Mouse (Mus musculus) heart, embryonic 14.5 days (tissue): Measurements from ENCODE around the gene Ntpcr. TPM values are rescaled to one million over a fixed set of nuclear protein-coding genes. Genes with fewer than 3 reads are reported as not detected.
A peak's percentile ranks its signal among the peaks of the same experiment; 100 is the strongest.

Experiments used
- ATAC-seq: fragments of 200-750 bp; cut with Nextera tagmentation; 2 replicates; pipeline ENCODE4 v1.8.0; 2017; ENCODE audit warnings: low read depth, moderate TSS enrichment; ENCODE audit not compliant: insufficient number of reproducible peaks, insufficient read depth, low FRiP score
- H3K27ac ChIP-seq, 2 experiments: fragments of 200-500 bp in 1 of 2; fragments of 300-500 bp in 1 of 2; sonication (generic) in 1 of 2; replicated peaks in 1 of 2; 2 replicates each; pipeline ENCODE4 v1.5.1; 2012 to 2014; ENCODE audit warnings: low read depth in 2 of 2, low read length in 2 of 2, control low read depth in 1 of 2, mild to moderate bottlenecking in 1 of 2, mixed read lengths in 1 of 2; ENCODE audit not compliant: control insufficient read depth in 1 of 2, insufficient read depth in 1 of 2
- H3K27me3 ChIP-seq: fragments of 300-500 bp; sonication (generic); 2 replicates; pipeline ENCODE4 v1.6.1; 2014; ENCODE audit warnings: mild to moderate bottlenecking, low read length, control low read depth; ENCODE audit not compliant: control insufficient read depth, insufficient read depth
- H3K36me3 ChIP-seq: fragments of 300-500 bp; sonication (generic); 2 replicates; pipeline ENCODE4 v1.6.1; 2014; ENCODE audit warnings: mild to moderate bottlenecking, control low read depth, low read length, mixed read lengths; ENCODE audit not compliant: control insufficient read depth, insufficient read depth
- H3K4me1 ChIP-seq, 2 experiments: fragments of 200-500 bp in 1 of 2; fragments of 300-500 bp in 1 of 2; sonication (generic) in 1 of 2; 2 replicates each; pipeline ENCODE4 v1.6.1; 2012 to 2014; ENCODE audit warnings: low read length in 2 of 2, control low read depth in 1 of 2, mixed read lengths in 1 of 2; ENCODE audit not compliant: control insufficient read depth in 2 of 2, insufficient read depth in 2 of 2
- H3K4me2 ChIP-seq: fragments of 300-500 bp; sonication (generic); 2 replicates; pipeline ENCODE4 v1.6.1; 2014; ENCODE audit warnings: mild to moderate bottlenecking, low read length
- H3K4me3 ChIP-seq, 2 experiments: fragments of 200-500 bp in 1 of 2; fragments of 300-500 bp in 1 of 2; sonication (generic) in 1 of 2; 2 replicates each; pipeline ENCODE4 v1.5.1; 2012 to 2014; ENCODE audit warnings: low read length in 2 of 2, mild to moderate bottlenecking in 2 of 2, control low read depth in 1 of 2, low read depth in 1 of 2, moderate library complexity in 1 of 2; ENCODE audit not compliant: control insufficient read depth in 1 of 2, insufficient read depth in 1 of 2
- H3K9ac ChIP-seq: fragments of 300-500 bp; sonication (generic); 2 replicates; pipeline ENCODE4 v1.6.1; 2014; ENCODE audit warnings: mild to moderate bottlenecking, low read length
- H3K9me3 ChIP-seq: fragments of 300-500 bp; sonication (generic); 2 replicates; pipeline ENCODE4 v1.6.1; 2016; ENCODE audit warnings: low read length, control low read depth; ENCODE audit not compliant: control insufficient read depth
- WGBS: fragments of 180-500 bp; shearing (Covaris S2); extraction: QIAGEN DNeasy Blood & Tissue Kit; methylation state at CpG from one replicate; pipeline ENCODE4 v1.1.7; 2014; 5-methylcytosine and 5-hydroxymethylcytosine counted together
- polyA plus RNA-seq: library from polyadenylated mRNA; unstranded; fragments of >200 nt; fragmentation: Nextera tagmentation; extraction: Ambion mirVana; gene quantifications from 2 replicates; pipeline ENCODE4 v1.2.1, GENCODE M21; 2014

Ntpcr gene
- polyA plus RNA-seq: 29.1 and 30.1 TPM in 2 replicates

DNA sequence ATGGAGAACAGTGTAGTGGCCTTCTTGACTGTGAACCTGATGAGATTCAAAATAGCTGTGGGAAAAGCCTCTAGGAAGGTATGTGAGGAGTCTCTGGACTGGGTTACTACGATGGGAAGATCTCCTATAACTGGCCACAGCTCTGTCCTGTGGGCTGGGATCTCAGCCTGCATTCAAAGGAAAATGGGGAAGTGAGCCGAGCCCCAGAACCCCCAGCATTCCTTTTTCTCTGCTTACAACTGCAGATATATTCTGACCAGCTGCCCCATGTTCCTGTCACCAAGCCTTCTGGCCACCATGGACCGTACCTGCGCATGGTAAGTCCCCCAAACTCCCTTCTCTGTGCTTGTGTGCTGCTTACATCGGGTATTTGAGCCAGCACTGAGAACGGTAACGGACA lies at the start of gene Ntpcr:
Gene Ntpcr, plus strand, starts transcription at position 218 of the 400 bp plus-strand sequence.
- Histone ChIP-seq H3K36me3 (no peaks in the 10 kb centered on the region), H3K9ac (no peak within 1 kb of the TSS), H3K27me3 (no peaks in the 10 kb centered on the region), H3K9me3 (no peaks in the 10 kb centered on the region), H3K27ac (no peak within 1 kb of the TSS), H3K4me2 (no peak within 1 kb of the TSS), H3K4me3 (no peak within 1 kb of the TSS), H3K4me1 (peaks cover 5 to 6% of the 10 kb centered on the region in 2 experiments; a peak in 3 of 4 replicates)
- 71% methylated on average over 7 of the region's 7 CpGs for WGBS
- no peak for ATAC-seq

DNA sequence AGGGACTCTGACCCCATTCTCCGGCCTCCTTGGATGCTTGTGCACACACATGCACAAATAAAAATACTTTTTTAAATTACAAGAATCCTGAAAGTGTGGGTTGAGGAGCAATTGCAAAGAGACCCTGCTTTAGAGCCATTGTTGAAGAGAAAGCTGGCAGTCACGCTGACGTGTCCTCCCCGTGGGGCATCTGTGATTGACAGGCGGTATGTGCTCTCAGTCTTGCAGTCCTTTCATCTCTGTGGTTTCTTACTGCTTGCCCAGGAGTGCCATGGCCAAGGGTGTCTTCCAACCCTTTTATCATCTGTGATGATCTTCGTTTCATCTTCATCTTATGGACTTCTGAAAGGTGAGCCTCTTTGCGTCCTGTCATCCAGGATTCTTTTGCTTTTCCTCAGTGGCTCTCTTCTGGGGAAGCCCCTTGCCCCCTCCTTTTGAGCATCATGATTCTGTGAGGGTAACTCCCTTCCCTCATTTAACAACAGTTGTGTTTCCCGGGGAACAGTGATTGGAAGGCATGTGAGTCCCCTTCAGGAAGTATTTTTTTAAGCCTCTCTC lies 48.8 kb upstream of the Ntpcr start:
- Histone ChIP-seq H3K9ac (no peak overlapping the region), H3K36me3 (no peaks in the 10 kb centered on the region), H3K4me2 (no peak overlapping the region), H3K9me3 (no peaks in the 10 kb centered on the region), H3K4me1 (peaks cover 8% of the 10 kb centered on the region in 2 experiments), H3K27me3 (no peaks in the 10 kb centered on the region), H3K27ac (no peak overlapping the region), H3K4me3 (no peak overlapping the region)
- ATAC-seq: no peak
- WGBS: 42% methylated on average over 8 of the region's 8 CpGs

DNA sequence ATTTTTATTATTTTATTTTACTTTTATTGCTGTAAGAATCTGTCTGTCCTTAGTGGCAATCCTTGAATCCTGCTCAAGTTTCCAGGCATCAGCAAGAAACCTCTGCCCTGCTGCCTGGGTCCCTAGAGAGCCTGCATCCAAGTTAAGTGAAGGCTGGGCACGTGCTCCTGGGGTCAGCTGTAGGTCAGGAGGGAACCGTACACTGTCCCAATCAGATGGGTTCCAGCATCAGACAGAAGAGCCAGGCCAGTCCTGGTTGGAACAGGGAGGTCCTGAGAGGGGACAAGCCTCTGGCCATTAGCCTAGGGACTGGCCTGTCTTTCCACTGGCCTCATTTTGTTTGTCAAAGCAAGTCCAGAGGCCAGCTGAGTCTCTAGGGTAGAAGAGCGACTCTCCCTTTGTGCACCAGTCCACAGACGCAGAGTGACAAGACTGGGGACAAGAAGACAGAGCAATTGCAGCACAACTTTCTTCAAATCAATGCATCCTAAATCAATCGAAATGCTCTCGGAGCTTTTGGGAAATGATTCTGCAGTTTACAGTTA lies 44.5 kb upstream of the Ntpcr start:
- H3K4me1 ChIP-seq: peaks cover 11 to 16% of the 10 kb centered on the region in 2 experiments
- no peaks in the 10 kb centered on the region for H3K36me3 ChIP-seq
- no peak for ATAC-seq
- H3K9me3 ChIP-seq: no peaks in the 10 kb centered on the region
- H3K4me2 ChIP-seq: no peak overlapping the region
- WGBS: 54% methylated on average over 6 of the region's 6 CpGs
- no peak overlapping the region for H3K9ac ChIP-seq
- no peaks in the 10 kb centered on the region for H3K27me3 ChIP-seq
- no peak overlapping the region for H3K4me3 ChIP-seq
- H3K27ac ChIP-seq: no peak overlapping the region

DNA sequence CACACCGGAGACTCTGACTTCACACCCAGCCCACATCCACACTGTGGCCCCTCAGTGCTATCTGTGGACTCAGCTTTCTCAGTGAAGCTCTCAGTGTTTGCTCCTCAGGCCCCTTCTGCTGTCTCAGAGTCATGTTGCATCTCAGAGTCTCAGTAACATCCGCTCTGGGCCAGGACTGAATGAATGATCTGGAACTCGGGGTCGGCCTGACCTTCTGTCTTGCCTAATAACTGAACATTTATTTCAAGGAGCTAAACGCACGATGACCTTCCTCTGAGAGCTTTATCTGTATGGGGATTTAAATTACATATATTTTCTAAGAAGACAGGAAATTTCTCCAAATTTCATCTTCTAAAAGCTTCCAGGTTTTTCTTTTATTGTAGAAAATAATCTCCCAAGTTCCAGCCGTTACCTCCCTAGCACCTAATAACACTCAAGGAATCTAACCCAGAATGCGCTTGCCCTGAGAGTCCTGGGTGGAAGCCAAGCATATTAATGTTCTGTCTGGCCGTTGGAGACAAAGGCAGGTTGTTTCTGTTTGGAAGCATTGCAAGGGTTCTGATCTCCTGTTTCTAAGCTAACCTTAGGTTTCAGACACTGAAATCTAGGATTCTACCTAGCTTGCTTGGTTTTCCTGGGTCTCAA lies 43.4 kb upstream of the Ntpcr start:
- WGBS: 55% methylated on average over 9 of the region's 9 CpGs
- no peak overlapping the region for H3K4me2 ChIP-seq
- ATAC-seq: no peak
- H3K9ac ChIP-seq: no peak overlapping the region
- H3K27me3 ChIP-seq: no peaks in the 10 kb centered on the region
- no peak overlapping the region for H3K4me3 ChIP-seq
- H3K36me3 ChIP-seq: no peaks in the 10 kb centered on the region
- peaks cover 16 to 19% of the 10 kb centered on the region in 2 experiments for H3K4me1 ChIP-seq
- peak overlapping the region; percentile 36 to 38; a peak in 2 of 4 replicates for H3K27ac ChIP-seq
- no peaks in the 10 kb centered on the region for H3K9me3 ChIP-seq

DNA sequence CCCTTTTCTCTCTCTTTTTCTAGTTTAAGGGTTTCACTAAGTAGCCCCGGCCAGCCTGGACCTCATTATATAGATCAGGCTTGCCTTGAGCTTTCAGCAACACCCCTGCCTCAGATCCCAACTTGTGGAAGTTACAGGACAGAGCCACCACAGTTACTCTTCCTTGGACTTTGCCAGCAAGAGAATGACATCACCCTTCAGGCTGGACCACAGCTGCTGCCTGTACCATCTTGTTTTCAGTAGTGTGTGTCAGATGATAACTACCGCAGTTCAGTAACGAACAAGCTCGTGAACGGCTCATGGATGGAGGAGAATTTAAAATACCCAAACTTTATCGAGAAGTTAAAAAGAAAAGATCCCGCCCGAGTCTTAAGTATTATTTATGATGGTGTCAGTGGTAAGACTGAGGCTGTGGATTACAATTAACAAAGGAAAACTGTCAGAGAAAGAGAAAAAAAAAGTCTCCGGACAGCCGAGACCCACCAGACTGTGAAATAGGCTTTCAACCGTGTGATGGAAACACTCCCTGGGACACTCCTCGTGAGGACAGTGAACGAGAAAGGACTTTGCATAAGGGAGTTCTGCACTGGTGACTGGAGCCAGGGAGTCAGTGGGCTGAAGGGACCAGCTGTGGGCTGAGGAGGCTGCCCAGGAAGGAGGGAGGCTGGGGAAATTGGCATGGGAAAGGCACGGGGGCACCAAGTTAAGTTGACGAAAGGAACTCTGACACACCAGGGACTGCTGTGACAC lies 39.4 kb upstream of the Ntpcr start:
- Histone ChIP-seq H3K27me3 (no peaks in the 10 kb centered on the region), H3K4me2 (no peak overlapping the region), H3K4me3 (no peak overlapping the region), H3K36me3 (no peaks in the 10 kb centered on the region), H3K9me3 (no peaks in the 10 kb centered on the region), H3K4me1 (peaks cover 13 to 16% of the 10 kb centered on the region in 2 experiments), H3K9ac (no peak overlapping the region), H3K27ac (no peak overlapping the region)
- no peak for ATAC-seq
- WGBS: 71% methylated on average over 15 of the region's 15 CpGs

DNA sequence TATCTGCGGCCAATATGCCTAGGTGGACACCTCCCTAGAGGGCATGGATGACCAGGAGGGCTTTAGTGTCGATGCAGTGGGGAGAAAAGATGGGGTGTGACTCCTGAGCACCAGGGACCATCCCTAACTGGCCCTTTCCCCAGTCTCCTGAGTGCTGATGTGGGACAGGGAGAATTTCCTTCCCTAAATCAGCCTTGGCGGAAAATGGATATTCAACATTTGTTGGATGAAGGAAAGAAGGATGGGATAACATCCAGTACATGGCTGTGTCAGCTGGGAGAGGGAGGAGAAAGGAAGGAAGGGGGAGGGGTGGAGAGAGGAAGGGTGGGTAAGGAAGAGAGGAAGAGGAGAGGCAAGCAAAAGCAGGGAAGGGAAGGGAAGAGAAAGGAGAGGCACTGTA lies 38.8 kb upstream of the Ntpcr start:
- H3K4me2 ChIP-seq: no peak overlapping the region
- no peak for ATAC-seq
- no peaks in the 10 kb centered on the region for H3K36me3 ChIP-seq
- H3K4me1 ChIP-seq: peaks cover 8 to 11% of the 10 kb centered on the region in 2 experiments
- no peak overlapping the region for H3K9ac ChIP-seq
- H3K9me3 ChIP-seq: no peaks in the 10 kb centered on the region
- WGBS: 84% methylated on average over 3 of the region's 3 CpGs
- no peak overlapping the region for H3K27ac ChIP-seq
- no peaks in the 10 kb centered on the region for H3K27me3 ChIP-seq
- no peak overlapping the region for H3K4me3 ChIP-seq

DNA sequence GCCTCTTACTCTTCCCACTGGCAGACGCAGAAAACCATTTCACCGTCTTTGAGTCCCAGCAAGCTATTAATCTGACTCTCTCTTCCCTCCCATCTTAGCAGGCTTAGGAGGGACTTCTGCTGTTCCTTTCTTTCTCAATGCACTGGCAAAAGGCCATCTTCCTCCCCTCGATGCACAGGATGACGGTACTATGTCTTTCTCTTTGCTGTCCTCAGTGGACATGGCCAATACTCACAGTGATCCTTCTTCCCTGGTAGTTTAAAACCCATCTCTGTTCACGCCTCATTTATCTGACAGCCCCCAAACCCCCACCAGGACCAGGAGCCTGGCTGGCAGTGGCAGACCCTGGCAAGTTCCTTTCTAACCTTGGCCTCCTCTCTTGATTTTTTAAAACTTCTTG lies 37.3 kb upstream of the Ntpcr start:
- Histone ChIP-seq H3K9me3 (no peaks in the 10 kb centered on the region), H3K4me2 (no peak overlapping the region), H3K4me1 (peaks cover 0 to 8% of the 10 kb centered on the region in 2 experiments; a peak in 3 of 4 replicates), H3K9ac (no peak overlapping the region), H3K27me3 (no peaks in the 10 kb centered on the region), H3K4me3 (no peak overlapping the region), H3K36me3 (no peaks in the 10 kb centered on the region), H3K27ac (no peak overlapping the region)
- WGBS: 53% methylated on average over 5 of the region's 5 CpGs
- ATAC-seq: no peak
